Mouse (Mus musculus): ENCODE data around the gene Serhl.
"Not testable (repeated sequence)": the region's sequence is repeated elsewhere in the genome, so short reads cannot be mapped to it uniquely, and the experiment has no call there.

Gene Serhl

DNA sequence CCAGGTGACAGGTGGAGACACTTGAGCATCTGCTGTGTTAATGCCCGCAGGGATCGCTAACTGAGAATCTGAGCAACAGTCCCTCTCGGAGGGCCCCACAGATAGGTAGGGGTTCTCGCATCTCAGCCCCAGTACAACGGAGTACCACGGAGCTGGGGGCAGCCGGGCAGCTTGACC, at the start of gene Serhl:
Gene Serhl (plus strand): TSS at position 78 of the 177 bp plus-strand sequence.
- no peak for DNase-seq (ENCODE audit: low read depth, low spot score)

DNA sequence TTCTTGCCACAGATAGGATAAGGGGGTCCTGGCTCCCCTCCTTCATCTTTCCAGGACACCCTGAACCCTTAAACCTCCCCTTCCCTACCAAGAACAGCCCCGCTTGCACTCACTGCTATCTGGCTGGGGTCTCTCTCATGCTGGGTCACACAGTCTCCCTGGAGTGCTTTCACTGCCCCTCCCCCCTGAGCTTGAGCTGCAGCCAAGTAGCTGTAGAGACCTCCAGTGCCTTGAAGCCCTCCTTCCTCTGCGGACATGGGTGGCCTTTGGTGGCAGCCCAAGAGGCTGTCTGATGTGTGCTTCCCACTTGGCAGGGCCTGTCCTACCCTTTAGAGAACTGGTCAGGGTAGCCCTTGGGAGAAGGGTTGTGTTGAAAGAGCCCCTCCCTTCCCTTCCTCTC, 49.1 kb upstream of the Serhl start:
- no peak for DNase-seq (ENCODE audit: low read depth, low spot score)

DNA sequence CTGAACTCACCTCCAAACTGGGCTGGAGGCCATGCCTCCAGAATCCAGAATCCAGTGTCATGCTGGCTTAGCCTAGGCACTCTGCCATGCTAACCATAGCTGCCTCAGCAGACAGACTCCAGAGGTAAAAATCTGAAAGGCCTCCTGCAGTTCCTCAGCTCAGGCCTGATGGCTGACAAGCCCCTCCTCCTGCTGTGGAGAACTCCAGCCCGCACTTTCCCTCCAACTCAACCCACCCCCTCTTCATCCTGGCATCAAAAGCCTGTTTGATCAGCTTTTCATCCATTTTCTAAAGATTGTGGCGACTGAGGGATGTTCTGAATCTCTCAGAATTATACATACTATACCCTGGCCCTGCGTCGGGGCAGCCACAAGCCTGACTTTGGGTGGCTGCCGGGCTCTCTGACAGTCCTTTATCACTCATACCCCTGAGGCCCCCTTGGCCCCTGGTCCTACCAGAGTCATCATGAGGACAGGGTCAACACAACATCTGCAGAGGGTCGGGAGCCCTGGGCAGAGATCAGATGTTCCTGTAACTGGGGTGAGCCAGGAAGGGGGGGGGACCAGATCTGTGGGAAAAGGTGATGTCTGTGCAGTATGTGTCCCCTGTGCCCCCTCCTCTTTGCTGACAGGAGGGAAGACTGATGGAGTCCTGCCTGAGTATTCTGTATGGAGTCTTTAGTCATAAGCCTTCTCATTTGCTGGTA, 46.5 kb upstream of the Serhl start:
- DNase-seq (ENCODE audit: low read depth, low spot score), result no peak

DNA sequence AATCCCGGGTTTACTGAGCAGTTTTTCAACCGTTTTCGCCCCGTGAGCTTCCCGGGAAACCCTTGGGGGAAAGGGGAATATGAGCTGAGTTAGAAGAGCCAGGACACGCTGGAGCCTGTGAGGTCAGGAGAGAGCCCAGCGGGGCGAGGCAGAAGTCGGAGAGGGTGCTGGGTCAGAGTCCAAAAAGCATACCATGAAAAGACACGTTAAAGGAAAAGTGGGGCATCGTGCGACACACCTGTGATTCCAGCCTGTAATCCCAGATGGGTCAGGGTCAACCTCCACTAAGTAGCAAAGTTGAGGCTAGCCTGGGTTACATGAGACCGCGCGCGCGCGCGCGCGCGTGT, 46.0 kb upstream of the Serhl start:
- DNase-seq (ENCODE audit: low read depth, low spot score), result no peak

DNA sequence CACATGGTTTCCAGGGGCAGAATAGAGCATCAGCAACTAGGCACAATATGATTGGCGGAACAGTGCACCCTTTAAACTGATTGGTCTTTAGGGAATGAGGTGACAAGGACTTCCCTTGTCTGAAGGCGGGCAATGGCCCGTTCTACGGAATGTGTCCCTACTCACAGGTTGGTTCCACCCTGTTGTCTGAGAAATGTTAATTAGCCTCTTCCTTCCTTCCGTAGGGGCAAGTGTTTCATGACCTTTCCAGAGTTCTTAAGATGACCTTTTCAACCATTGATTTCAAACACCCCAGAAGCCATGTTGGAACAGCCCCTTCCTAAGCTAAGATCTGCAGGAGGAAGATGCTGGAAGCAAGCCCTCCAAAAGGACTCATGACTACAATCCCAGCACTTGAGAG, 43.7 kb upstream of the Serhl start:
- DNase-seq (ENCODE audit: low read depth, low spot score), result not testable (repeated sequence)

DNA sequence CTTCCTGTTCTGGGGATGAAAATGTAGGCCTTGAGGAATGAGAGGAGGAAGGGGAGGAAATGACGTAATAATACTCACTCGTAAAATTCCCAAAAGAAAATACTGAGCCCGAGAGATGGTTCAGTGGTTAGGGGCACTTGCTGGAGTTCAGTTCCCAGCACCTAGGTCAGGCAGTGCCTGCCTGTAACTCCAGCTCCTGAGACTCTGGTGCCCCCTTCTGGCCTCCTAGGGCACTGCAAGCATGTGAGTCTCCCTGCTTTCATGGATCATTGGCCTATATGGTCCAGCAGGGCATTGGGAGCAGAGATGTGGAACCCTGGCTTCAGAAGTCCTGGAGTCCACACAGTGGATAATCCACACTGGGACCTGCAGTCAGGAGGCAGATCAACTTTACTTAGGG, 43.0 kb upstream of the Serhl start:
- DNase-seq (ENCODE audit: low read depth, low spot score), result no peak

DNA sequence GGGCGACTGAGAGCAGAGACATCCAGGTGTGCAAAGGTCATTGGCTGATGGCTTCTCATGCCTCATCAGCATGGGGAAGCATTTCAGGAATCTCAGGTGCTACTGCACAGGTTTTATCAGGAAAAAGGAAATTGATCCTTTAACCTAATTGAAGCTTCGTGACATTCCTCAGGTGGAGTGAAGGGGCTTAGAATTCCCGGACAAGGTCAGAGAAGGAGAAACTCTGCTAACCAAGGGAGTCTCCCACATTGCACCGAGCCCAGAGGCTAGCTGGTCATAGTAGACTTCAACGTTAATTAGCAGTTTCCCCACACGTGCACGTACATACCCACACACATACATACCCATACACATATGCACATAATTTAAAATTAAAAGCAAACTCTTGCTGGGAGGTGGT, 42.6 kb upstream of the Serhl start:
- no peak for DNase-seq (ENCODE audit: low read depth, low spot score)

DNA sequence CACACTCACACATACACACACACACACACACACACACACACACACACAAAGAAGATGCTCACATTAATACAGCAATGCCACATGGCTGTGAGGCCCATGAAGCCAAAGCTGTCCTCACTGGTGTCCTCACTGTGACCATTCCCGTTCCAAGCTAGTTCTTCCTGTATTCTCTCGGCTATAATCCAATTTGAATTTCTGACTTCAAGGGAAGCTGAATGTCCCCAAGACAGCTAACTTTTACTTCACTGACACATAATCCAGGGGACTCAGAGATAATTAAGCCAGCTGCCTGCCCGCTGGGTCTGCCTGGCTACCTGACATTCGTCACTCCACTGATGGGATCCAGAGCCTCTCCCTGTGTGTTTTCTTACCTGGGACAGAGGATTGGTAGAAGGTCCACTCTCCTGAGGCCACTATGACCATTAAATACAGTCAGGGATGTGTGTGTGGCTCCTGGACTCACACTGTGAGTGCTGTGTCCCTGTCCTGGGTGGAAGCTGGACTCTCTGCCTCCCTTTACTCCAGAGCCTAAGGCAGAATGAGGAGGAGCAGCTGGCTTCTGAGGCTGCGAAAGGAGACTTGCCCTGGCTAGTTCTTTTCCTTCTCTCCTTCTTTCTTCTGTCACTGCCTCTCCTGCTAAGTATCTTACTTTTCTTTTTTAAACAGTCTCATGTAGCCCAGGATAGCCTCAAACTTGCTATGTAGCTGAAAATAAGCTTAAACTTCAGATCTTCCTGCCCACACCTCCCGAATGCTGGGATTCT, 36.8 kb upstream of the Serhl start:
- no peak for DNase-seq (ENCODE audit: low read depth, low spot score)

DNA sequence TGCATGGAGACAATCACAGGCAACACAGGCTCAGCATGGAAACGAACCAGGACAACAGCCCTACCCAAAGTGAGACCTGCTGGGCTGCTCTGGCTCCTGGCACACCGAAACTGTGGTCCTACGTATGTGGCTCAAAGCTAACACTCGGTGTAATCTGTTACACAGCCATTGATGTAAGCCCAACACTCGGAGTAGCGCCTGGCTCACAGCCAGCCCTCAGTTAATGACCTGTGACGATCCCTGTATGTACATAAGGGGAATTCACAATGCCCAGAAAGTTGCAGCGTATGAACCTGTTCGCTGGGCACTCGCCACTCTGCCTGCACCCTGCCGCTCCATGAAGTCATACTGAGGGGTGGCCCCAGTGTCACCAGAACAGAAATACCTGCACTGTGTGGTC, 36.0 kb upstream of the Serhl start:
- no peak for DNase-seq (ENCODE audit: low read depth, low spot score)

DNA sequence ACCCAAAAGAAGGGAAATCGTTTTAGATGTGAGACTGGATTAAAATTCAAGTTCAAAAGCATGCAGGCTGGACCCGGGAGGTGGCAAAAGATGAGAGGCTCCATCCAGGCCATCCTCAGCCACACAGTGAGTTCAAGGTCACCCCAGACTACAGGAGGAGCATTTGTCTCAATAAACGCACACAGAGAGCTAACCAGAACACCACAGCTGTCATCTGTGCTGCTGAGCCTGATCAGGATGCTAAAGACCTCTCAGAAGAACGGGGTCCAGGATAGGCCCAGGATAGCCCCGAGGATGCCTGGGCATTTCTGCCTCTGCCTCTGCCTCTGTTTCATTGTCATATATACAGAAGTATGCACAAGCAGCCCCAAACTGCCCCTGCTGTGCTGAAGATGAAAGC, 33.7 kb upstream of the Serhl start:
- no peak for DNase-seq (ENCODE audit: low read depth, low spot score)

DNA sequence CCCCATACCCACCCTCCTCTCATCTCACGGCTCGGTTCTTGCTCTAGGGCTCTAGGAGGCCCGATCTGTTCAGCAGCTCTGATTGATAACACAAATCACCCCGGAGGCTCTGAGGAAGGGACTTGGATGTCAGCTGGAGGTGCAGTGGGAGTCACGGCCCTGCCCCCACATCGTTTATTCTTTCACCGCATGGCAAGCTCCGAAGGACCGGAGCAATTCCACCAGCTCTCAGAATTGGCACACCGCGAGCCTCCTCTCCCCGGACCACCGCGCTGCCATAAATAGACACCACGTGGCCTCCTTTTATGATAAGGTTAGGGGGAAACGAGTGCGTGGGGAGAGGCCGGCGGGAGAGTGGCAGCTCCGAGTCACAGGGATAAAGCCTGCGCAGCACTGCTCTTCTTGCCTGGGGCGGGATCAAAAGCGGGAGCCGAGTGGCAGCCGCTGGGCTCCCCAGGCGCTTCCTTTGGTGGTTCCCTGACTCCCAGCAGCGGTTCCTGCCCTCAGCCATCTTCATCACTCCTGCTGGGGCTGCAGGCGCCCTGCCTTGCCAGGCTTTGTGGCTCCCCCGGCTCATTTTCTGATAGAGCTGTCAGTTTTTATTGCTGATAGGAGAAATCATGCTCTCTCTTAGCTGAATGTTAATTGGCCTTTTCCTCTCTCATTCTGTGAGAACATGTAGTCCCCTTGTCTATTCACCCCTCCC, 32.8 kb upstream of the Serhl start:
- no peak for DNase-seq (ENCODE audit: low read depth, low spot score)

DNA sequence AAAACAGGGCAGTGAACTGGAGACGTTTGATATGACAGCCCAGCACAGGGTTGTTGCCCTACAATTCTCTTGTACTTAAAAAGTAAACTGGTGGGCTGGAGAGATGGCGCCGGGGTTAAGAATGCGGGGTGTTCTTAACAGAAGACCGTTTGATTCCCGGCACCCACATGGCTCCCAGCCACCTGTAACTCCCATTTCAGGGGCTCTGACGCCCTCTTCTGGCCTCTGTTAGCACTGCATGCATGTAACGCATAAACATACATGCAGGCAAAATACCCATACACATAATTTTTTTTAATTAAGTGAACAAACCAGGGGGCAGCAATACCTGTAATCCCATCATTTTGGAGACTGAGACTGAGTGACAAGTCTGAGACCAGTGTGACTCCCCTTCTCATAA, 31.8 kb upstream of the Serhl start:
- no peak for DNase-seq (ENCODE audit: low read depth, low spot score)

DNA sequence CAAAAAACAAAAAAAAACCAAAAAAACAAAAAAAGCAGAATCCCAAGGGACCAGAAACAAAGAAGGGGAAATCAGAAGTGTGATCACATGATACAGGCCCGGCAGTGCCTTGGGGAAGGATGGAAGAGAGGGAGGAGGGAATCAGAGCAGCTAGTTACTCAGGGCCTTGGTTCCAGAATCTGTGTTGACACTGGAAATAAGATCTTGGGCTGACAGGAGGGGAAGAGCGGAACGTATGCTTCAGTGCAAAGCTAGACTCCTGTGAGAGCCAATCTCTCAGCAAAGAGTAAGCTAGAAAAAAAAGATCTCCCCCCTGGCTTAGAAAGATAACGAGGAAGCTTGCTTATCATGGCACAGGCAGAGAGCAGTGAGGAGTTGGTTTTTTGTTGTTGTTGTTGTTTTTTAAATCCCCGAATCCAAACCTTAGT, 30.1 kb upstream of the Serhl start:
- DNase-seq (ENCODE audit: low read depth, low spot score), result no peak

DNA sequence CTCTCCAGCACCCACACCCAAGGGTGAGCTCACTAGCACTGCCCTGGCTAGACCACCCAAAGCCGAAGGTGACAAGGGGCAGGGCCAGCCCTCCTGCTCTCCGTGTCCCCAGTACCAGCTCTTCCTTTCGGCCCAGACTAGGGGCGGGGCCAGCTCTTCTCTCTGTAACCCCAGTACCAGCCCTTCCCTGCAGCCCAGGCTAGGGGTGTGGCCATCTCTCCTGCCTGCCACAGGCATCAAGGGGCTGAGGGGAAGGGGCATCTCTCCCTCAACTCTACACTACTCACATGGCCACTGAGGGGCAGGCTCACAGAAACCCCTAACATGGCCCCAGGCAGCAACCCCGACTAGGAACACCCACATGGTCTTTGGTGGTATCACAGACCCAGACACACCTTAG, 27.6 kb upstream of the Serhl start:
- no peak for DNase-seq (ENCODE audit: low read depth, low spot score)

DNA sequence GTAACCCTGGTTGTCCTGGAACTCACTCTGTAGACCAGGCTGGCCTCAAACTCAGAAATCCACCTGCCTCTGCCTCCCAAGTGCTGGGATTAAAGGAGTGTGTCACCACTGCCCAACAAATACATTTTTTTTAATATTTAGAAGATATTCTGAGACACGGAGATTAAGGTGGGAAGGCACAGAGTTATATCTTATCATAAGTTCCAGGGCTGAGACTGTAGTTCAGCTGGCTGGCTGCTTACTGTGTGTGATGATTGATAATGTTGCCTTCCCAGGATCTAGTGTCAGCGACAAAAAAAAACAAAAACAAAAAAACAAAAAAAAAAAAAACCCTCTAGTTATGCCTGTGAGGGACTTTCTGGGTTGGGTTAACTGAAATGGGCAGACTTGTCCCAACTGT, 26.7 kb upstream of the Serhl start:
- not testable (repeated sequence) for DNase-seq (ENCODE audit: low read depth, low spot score)

DNA sequence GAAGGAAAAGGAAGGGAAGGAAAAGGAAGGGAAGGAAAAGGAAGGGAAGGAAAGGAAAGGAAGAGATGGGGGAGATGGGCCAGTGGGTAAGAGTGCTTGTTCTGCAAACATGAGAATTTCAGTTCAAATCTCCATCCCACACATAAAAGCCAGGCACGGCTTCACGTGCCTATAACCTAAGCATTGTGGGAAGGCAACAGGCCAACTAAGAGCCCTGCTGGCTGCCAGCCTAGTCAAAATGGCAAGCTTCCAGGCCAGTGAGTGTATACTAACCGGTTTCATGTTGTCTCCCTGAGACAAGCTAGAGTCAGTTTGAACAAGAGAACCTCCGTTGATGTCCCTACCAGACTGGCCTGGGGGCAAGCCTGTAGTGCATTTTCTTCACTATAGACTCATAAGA, 23.8 kb upstream of the Serhl start:
- no peak for DNase-seq (ENCODE audit: low read depth, low spot score)

DNA sequence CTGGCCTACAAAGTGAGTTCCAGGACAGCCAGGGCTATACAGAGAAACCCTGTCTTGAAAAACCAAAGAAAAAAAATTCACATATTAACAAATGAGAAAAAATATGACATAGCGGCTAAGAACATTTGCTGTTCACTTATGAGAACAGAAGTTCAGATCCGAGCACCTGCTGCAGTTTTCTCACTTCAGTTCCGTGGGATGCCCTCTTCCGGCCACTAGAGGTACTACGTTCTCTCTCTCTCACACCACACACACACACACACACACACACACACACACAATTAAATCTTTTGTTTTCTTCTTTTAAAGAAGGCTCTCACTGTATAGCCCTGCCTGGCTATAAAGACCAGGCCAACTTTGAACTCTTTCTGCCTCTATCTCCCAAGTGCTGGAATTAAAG, 21.0 kb upstream of the Serhl start:
- DNase-seq (ENCODE audit: low read depth, low spot score), result peak; percentile 20

DNA sequence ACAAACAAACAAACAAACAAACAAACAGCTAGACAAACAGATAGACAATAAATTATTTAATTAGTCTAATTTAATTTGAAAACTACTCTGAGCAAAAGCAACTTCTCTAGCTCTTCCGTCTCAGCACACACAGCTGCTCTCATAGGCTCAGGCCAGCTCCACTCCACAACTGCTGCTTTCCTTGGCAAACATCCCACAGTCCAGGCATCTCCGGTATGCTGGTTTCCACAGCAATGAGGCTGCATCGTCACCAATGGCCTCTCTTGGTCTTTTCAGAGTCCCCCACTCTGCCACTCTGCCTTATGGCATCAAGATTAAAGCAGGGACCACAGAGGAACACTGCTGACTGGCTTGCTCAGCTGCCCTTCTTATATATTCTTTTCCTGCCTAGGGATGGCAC, 18.4 kb upstream of the Serhl start:
- no peak for DNase-seq (ENCODE audit: low read depth, low spot score)

DNA sequence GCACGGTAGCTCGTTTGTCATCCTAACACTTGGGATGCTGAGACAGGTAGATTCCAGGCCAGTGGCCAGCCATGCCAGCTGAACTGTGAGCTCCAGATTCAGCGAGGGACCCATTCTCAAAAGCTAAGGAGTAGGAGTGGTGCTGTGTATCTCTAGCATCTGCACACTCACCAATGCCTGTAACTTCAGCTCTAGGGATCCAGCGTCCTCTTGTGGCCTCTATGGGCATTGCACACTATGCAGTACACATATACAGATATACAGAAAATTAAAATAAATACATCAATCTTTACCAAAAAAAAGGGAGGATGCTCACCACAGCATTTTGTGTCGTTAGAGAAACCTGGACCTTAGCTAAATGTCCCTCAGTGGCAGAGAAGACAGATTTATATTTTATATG, 17.6 kb upstream of the Serhl start:
- DNase-seq (ENCODE audit: low read depth, low spot score), result peak; percentile 24

DNA sequence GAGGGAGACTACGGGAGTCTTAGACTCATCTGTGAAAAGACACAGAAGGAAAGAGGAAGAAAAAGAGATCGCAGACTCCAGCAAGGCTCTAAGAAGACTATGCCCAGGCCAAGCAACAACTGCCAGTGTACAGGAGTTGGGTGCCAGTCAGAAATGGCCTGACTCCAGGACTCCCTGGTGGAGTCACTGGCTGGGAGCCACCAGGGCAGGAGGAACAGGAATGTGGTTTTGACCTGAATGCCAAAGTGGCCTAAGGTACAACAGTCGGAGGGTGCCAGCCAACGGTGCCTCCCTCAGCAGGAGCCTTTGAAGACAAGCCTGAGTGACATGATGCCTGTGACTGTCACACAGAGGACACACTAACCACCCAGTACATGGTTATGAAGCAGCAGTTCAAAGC, 15.1 kb upstream of the Serhl start:
- DNase-seq (ENCODE audit: low read depth, low spot score), result no peak

DNA sequence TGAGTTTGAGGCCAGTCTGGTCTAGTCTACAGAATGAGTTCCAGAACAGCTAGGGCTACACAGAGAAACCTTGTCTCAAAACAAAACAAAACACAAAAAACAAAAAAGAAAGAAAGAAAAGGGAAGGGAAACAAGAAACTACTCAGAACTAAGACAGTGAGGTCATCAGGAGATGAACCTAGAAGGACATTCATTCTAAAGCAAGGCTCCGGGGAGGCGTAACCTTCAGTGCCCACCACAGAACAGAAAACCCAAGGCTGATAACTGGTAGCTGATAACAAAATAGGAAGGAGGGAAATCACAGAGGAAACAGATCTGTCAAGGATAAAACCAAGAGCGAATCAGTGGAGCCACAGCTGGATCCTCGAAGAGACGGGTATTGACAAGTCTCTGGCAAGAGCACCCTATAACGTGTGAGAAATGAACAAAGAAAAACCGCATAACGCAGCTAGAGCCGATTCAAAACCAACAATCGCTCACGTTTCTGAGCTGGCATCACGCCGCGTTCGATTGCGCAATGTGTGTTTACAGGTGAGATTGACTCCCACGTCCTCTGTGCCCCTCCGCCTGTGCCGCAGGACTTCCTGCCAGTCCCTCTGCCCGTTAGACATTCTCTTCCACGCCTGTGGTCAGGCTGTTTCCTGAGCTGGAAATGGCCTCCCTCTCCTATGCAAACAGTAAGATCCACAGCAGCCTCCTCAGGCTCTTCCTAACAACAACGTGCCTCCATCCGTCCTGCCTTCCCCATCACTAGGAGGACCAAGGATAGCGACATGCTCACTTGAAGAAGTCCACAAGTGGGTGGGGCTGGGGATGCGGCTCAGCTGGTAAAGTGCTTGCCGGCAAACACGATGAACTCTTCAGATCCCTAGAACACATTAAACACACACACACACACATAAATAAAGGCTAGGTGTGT, 13.4 kb upstream of the Serhl start:
- DNase-seq (ENCODE audit: low read depth, low spot score), result peak; percentile 42

DNA sequence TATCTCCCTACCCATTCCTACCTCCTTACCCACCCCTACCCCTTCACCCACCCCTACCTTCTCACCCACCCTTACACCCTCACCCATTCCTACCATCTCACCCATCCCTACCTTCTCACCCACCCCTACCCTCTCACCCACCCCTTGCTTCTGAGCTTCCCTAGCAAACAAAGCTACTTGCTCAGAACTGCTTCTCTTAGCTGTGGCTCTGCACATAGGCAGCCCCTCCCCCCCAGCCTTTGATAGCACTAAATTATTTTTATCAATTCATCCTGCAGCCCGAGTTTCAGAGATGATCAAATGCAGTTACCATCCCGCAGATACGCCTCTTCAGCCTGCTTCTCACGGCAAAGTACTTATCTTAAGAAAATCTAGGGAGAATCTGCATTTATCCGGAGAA, 5.8 kb upstream of the Serhl start:
- no peak for DNase-seq (ENCODE audit: low read depth, low spot score)
